Mouse (Mus musculus): Measurements from ENCODE around the gene Rec8.

Rec8 gene

DNA sequence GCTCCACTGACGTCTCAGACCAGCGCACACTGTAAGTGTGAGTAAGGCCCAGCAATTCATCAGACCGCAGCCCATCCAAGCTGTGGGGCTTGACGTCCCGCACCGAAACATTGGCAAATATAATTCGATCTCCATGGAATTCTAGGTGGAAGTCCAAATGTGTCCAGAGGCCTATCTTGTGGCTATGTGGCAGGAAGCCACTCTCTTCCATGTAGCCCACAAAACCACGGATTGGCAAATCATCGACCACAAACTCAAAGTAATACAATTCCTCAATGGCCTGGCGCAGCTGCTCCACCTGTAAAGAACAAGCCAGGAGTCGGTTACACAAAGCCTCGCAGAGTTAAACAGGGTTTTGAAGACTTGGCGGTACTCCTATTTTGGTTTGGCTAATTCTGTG is 23.5 kb downstream of the Rec8 start:
- DNase-seq (ENCODE audit: low spot score) = no peak

GRCm38 (mm10) chr14:55642679-55643059 is 24.8 kb downstream of the Rec8 start:
- no peak for DNase-seq (ENCODE audit: low spot score)

GRCm38 (mm10) chr14:55643060-55643907 is 25.4 kb downstream of the Rec8 start, which contains the start of gene Tm9sf1:
Gene Tm9sf1 (minus strand): TSS chr14:55643806.
- DNase-seq (ENCODE audit: low spot score) = peak; percentile 69

GRCm38 (mm10) chr14:55644261-55644888 is 26.5 kb downstream of the Rec8 start:
- DNase-seq (ENCODE audit: low spot score) = no peak

- no peak for DNase-seq (ENCODE audit: low spot score)
Observed at GRCm38 (mm10) chr14:55649884-55650283, 32.0 kb downstream of the Rec8 start, which contains the start of gene Tssk4. Gene Tssk4 (plus strand): TSS chr14:55650184.

DNA sequence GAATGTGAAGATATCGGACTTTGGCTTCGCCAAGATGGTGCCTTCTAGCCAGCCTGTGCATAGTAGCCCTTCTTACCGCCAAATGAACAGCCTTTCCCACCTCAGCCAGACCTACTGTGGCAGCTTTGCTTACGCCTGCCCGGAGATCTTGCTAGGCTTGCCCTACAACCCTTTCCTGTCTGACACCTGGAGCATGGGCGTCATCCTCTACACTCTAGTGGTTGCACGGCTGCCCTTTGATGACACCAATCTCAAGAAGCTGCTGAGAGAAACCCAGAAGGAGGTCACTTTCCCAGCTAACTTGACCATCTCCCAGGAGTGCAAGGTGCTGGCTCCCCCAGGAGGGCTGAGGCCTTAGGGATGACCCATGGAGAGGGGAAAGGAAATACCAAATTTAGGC is 33.7 kb downstream of the Rec8 start:
- no peak for DNase-seq (ENCODE audit: low spot score)

DNA sequence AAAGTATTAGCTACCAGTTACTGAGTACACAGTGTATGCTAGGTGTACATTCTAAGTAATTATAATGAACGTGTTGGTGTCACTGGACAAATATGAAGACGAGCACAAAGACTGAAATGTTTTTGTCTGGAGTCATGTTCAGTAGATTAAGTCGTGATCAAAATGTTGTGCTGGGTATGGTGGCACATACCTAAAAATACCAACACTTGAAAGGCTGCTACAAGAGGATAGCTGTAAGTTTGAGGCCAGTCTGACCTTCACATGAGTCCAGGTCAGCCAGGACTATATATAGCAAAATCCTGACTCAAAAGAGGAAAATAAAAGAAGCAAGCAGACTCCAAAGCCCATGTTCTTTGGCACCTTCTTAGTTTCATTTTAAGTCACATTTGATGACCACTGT is 39.1 kb downstream of the Rec8 start:
- DNase-seq (ENCODE audit: low spot score) = no peak

GRCm38 (mm10) chr14:55658011-55658410 is 40.2 kb downstream of the Rec8 start:
- no peak for DNase-seq (ENCODE audit: low spot score)

DNA sequence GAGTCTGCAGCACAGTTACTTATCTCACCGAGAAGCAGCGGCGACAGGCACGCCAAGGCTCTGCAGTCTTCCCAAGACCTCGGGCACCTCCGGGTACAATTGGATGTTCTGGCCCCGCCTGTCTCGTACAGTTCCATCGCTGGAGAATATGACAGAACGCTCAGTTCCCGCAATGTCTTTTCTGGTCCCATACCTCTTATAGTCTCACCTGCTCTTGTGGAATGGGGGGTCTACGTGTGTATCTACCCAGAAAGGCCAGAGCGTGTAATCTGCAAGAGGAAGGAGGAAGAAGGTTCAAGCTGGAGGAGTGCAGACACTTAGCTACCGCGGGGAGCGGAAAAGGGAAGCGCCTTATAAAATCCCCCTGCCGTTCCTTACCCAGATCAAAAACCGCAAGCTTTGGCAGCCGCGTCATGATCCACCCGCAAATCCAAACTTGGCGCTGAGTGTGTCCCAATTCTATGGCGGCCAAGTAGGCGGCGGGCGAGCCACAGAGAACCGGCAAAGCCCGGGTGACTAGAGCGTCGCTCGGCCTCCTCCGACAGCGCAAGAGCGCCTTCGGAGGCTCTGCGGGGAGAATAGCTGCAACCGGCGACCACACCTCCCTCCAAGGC is 42.2 kb downstream of the Rec8 start, which contains the start of gene Mdp1:
Gene Mdp1, minus strand, starts transcription at position 549 of the 614 bp plus-strand sequence.
- DNase-seq (ENCODE audit: low spot score) = peak; percentile 64

DNA sequence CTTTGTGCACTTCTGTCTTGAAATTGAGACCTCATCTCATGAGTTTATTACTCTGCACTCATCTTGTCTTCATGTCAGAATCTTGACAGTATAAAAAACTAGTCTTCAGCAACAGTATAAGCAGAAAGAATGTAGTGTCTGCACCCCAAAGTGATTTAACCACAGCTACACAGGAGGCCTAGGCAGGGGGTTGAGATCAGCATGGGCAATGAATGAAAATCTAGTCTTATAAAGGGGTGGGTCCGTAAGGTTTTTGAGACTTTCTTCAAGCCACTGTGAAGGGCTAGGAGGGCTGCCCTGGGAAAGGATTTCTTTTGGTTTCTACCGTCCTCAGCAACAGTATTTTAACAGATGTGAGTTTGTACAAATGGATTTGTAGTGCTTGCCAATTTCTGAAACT is 42.8 kb downstream of the Rec8 start:
- no peak for DNase-seq (ENCODE audit: low spot score)

DNA sequence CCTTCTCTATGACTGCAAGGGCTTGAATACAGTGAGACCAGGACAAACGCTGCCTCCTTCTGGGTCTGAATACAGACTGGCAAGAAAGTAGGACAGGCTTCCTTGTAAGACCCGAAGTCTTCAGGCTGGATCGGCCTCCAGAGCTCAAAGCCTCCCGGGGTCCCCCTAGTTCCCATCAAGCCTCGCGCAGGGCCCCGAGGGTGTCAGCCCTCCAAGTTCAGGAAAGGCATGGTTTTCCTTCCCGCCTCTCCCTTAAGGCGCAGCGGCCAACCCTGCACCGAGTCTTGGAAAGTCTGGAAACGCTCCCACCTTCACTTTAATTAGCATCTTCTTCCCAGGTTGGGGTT is 53.6 kb downstream of the Rec8 start:
- DNase-seq (ENCODE audit: low spot score) = peak; percentile 33

GRCm38 (mm10) chr14:55671833-55672740 is 54.2 kb downstream of the Rec8 start, which contains the start of the genes Gmpr2 and Nedd8:
Gene Gmpr2 (plus strand): TSS chr14:55671941.
Gene Nedd8 (minus strand): TSS chr14:55672124.
- peak; percentile 92 for DNase-seq (ENCODE audit: low spot score)

DNA sequence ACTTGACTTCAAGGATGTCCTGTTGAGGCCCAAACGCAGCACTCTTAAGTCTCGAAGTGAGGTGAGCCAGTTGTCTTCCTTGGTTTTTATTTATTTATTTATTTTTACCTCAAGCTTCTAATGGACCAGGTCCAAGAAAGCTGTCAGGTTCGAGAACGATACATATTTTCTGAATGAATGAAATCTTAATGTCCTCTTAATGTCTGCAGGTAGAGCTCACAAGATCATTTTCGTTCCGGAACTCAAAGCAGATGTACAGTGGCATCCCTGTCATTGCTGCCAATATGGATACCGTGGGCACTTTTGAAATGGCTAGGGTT is 54.9 kb downstream of the Rec8 start:
- DNase-seq (ENCODE audit: low spot score) = no peak
